Mouse (Mus musculus): ENCODE measurements around the gene Swsap1.
A peak's percentile ranks its signal among the peaks of the same experiment; 100 is the strongest.

GRCm38 (mm10) chr9:21951977-21952376 is 3.6 kb upstream of the Swsap1 start:
- TF ChIP-seq CTCF (IDR thresholded peaks at IDR 0.05; ENCODE audit: low read depth, low read length) = peak; percentile 66
- no peak for TF ChIP-seq EP300 (IDR thresholded peaks at IDR 0.05; ENCODE audit: insufficient read depth, low read depth, low read length)
- TF ChIP-seq POLR2A (IDR thresholded peaks at IDR 0.05; ENCODE audit: insufficient read depth, low read length) = no peak
